Mouse (Mus musculus): Measurements from ENCODE around the gene Fam120a. TPM values are rescaled to one million over a fixed set of nuclear protein-coding genes. Genes with fewer than 3 reads are reported as not detected.

The Fam120a gene
- polyA plus RNA-seq, 1 experiment from 2014 or later, result 20.2 TPM

DNA sequence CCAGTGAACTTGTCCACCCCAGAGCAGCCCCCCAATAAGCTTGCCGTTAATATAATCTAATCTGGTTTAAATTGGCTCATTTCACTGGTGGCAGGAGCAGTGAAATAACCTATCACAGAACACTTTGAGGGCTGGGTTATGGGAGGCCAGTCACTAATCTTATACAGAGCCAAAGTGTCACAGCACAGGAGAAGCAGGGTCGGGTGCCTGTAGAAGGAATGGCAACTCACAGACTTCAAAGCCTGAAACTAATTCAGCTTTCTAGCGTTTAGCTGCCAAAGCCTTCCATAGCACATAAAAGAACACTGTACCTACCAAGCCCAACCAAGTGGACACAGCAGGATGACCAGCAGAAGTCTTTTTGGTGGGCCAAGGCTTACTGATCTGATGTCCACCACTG is 26.0 kb downstream of the Fam120a start:
- no peak for DNase-seq (ENCODE audit: low spot score)
- Histone ChIP-seq H3K9ac (ENCODE audit: low read length) (no peak overlapping the region), H3K9me3 (ENCODE audit: control insufficient read depth, low read length) (no peaks in the 10 kb centered on the region), H3K27me3 (ENCODE audit: control insufficient read depth, insufficient read depth, low read length) (no peaks in the 10 kb centered on the region), H3K36me3 (ENCODE audit: control insufficient read depth, insufficient read depth, low read length) (peaks cover 8% of the 10 kb centered on the region; the same call in 1 of the 2 replicates), H3K4me2 (ENCODE audit: low read depth, severe bottlenecking) (no peak overlapping the region), H3K27ac (replicated peaks; ENCODE audit: low read depth, low read length) (no peak overlapping the region), H3K4me3 (ENCODE audit: low read depth, low read length) (no peak overlapping the region), H3K4me1 (ENCODE audit: control insufficient read depth, insufficient read depth, low read length) (no peaks in the 10 kb centered on the region)
- no peak for ATAC-seq (ENCODE audit: insufficient number of reproducible peaks, low FRiP score, low TSS enrichment, low read depth)
- WGBS, result 37% methylated on average over 3 of the region's 3 CpGs

DNA sequence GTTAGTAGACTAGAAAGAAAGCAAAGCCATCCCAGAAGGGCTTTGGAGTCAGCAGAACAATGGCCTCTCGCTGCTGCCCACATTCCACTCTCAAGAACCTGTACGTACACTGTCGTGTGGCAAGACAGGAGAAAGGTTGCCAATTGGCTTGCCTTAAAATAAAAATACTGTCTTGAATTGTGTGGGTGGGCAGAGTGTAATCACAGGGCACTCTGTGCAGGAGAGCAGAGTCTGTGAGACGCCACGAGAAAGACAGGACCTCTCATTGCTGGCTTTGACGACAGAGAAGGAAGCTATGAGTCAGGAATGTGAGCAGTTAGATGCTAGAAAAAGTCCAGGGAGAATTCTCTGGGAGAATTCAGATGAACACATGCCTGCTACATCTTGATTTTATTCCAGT is 33.2 kb downstream of the Fam120a start:
- 85% methylated on average over 6 of the region's 6 CpGs for WGBS
- ATAC-seq (ENCODE audit: insufficient number of reproducible peaks, low FRiP score, low TSS enrichment, low read depth), result no peak

DNA sequence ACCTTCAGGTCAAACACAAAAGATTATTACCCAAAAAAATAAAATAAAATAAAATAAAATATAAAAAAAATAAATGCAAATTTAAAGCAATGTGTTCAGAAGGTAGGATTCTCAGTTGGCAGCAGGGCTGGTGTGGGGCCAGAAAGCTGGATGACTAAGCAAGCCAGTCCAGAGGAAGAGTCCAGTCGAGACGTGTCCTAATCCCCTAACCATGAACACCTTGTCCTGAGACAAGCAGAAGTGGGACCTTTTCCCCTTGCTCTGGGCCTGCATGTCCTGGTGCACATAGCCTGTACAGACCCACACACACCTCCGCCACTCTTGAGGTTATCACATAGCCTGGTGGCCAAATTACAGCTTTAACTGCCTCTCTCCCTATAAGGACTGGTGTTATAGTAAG is 35.1 kb downstream of the Fam120a start:
- 78% methylated on average over 3 of the region's 3 CpGs for WGBS

More for the DNA sequence above, 33.2 kb downstream of the Fam120a start:
- no peak overlapping the region for H3K27ac ChIP-seq (replicated peaks; ENCODE audit: low read depth, low read length)
- no peak overlapping the region for H3K9ac ChIP-seq (ENCODE audit: low read length)
- no peak overlapping the region for H3K4me3 ChIP-seq (ENCODE audit: low read depth, low read length)
- H3K4me1 ChIP-seq (ENCODE audit: control insufficient read depth, insufficient read depth, low read length), result no peaks in the 10 kb centered on the region
- no peak for DNase-seq (ENCODE audit: low spot score)
- peaks cover 7% of the 10 kb centered on the region; the same call in 1 of the 2 replicates for H3K36me3 ChIP-seq (ENCODE audit: control insufficient read depth, insufficient read depth, low read length)
- H3K4me2 ChIP-seq (ENCODE audit: low read depth, severe bottlenecking), result no peak overlapping the region
- H3K9me3 ChIP-seq (ENCODE audit: control insufficient read depth, low read length), result no peaks in the 10 kb centered on the region
- H3K27me3 ChIP-seq (ENCODE audit: control insufficient read depth, insufficient read depth, low read length), result no peaks in the 10 kb centered on the region

DNA sequence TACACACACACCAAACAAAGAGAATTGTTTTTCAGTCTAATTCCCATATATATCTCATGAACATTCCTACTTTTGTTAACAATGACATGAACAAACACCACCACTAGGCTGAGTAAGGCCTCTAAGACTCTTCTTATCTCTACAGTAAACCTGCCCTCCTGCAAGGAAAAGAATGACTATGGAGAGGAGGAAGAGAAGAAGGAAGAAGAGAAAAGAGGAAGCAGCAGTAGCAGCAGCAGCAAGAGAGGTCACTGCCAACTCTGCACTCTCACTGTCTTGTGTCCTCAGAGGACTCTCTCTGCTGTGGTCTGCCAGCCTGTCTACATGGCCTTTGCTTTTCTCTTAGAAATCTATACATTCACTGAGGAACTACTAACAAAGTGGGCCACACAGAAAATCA is 36.1 kb downstream of the Fam120a start:
- DNase-seq (ENCODE audit: low spot score) (no peak), ATAC-seq (ENCODE audit: insufficient number of reproducible peaks, low FRiP score, low TSS enrichment, low read depth) (no peak)
- no peaks in the 10 kb centered on the region for H3K4me1 ChIP-seq (ENCODE audit: control insufficient read depth, insufficient read depth, low read length)
- 0 out of 2 replicates have a peak overlapping the region, but pooled peaks have one; percentile 4 for H3K9ac ChIP-seq (ENCODE audit: low read length)
- no peak overlapping the region for H3K27ac ChIP-seq (replicated peaks; ENCODE audit: low read depth, low read length)
- H3K4me2 ChIP-seq (ENCODE audit: low read depth, severe bottlenecking), result no peak overlapping the region
- no peak overlapping the region for H3K4me3 ChIP-seq (ENCODE audit: low read depth, low read length)
- no peaks in the 10 kb centered on the region for H3K9me3 ChIP-seq (ENCODE audit: control insufficient read depth, low read length)
- no peaks in the 10 kb centered on the region for H3K27me3 ChIP-seq (ENCODE audit: control insufficient read depth, insufficient read depth, low read length)
- H3K36me3 ChIP-seq (ENCODE audit: control insufficient read depth, insufficient read depth, low read length), result peaks cover 13% of the 10 kb centered on the region; the same call in 1 of the 2 replicates

More for the DNA sequence above, 35.1 kb downstream of the Fam120a start:
- ATAC-seq (ENCODE audit: insufficient number of reproducible peaks, low FRiP score, low TSS enrichment, low read depth) (no peak), DNase-seq (ENCODE audit: low spot score) (no peak)
- H3K27ac ChIP-seq (replicated peaks; ENCODE audit: low read depth, low read length), result no peak overlapping the region
- no peaks in the 10 kb centered on the region for H3K4me1 ChIP-seq (ENCODE audit: control insufficient read depth, insufficient read depth, low read length)
- H3K9me3 ChIP-seq (ENCODE audit: control insufficient read depth, low read length), result no peaks in the 10 kb centered on the region
- no peak overlapping the region for H3K9ac ChIP-seq (ENCODE audit: low read length)
- H3K36me3 ChIP-seq (ENCODE audit: control insufficient read depth, insufficient read depth, low read length), result peaks cover 9% of the 10 kb centered on the region; the same call in 1 of the 2 replicates
- no peaks in the 10 kb centered on the region for H3K27me3 ChIP-seq (ENCODE audit: control insufficient read depth, insufficient read depth, low read length)
- no peak overlapping the region for H3K4me3 ChIP-seq (ENCODE audit: low read depth, low read length)
- H3K4me2 ChIP-seq (ENCODE audit: low read depth, severe bottlenecking), result no peak overlapping the region

DNA sequence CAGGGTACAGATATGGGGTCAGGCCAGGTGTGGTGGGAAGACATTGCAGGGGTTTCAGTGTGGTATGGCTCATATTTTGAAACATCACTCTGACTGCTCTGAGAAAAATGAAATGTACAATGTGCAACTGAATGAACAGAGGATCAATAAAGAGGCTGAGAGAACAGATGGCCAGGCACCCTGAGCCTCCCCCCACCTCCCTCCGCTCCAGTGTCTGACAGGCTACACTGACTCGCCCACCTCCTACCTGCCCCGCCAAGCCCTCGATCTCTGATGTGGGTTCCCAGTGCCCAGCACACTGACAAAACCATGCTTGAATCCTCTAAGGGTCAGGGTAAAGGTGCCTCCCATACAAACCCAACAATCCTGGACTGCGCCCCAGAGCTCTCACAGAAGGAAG is 36.6 kb downstream of the Fam120a start:
- ATAC-seq (ENCODE audit: insufficient number of reproducible peaks, low FRiP score, low TSS enrichment, low read depth), result no peak
- Histone ChIP-seq H3K4me2 (ENCODE audit: low read depth, severe bottlenecking) (no peak overlapping the region), H3K9ac (ENCODE audit: low read length) (no peak overlapping the region), H3K9me3 (ENCODE audit: control insufficient read depth, low read length) (no peaks in the 10 kb centered on the region), H3K4me3 (ENCODE audit: low read depth, low read length) (no peak overlapping the region), H3K27ac (replicated peaks; ENCODE audit: low read depth, low read length) (no peak overlapping the region), H3K36me3 (ENCODE audit: control insufficient read depth, insufficient read depth, low read length) (peaks cover 13% of the 10 kb centered on the region; the same call in 1 of the 2 replicates), H3K27me3 (ENCODE audit: control insufficient read depth, insufficient read depth, low read length) (no peaks in the 10 kb centered on the region), H3K4me1 (ENCODE audit: control insufficient read depth, insufficient read depth, low read length) (no peaks in the 10 kb centered on the region)
- 99% methylated on average over 5 of the region's 5 CpGs for WGBS
- no peak for DNase-seq (ENCODE audit: low spot score)

DNA sequence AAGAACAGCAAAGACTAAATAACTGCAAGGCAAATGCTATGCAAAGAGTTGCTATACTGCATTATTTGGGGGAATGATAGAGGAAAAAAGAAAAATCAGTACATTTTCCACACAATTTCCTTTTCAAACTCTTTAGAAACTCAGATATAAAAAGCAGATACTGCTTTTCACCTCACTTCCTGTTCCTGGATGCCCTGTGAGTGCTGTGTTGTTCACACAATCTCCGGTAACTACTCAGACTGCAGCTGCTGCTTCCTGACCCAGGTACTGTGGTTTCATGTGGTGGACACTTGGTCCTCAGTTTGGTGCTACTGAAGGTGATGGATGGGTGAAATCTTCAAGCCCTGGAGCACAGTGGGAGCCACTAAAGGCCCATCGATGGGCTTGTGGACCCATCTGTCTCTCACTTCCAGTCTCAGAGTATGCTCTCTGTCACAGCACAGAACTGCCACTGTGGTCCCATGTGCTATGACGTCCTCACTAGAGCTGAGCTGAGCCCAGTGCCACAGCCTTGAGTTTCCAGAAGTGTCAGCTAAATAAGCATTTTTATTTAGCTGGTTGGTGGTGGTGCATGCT is 38.2 kb downstream of the Fam120a start:
- DNase-seq (ENCODE audit: low spot score), result no peak

DNA sequence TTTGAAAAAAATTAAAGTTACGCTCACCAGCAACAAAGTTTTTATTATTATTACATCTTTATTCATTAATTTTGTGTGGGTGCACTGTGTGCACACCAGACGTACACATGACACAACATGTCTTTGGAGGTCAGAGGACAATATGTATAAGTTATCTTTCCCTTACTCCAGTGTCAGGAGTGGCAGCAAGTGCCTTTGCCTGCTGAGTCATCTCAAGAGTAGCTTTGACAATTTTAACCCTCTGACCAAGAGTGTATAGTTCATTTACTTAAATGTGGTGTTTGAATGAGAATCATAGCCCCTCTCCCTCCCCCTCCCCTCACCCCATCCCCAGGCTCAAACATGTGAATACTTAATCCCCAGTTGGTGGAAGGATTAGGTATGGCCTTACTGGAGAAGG is 40.2 kb downstream of the Fam120a start:
- ATAC-seq (ENCODE audit: insufficient number of reproducible peaks, low FRiP score, low TSS enrichment, low read depth), result no peak
- peaks cover 9% of the 10 kb centered on the region; the same call in 1 of the 2 replicates for H3K36me3 ChIP-seq (ENCODE audit: control insufficient read depth, insufficient read depth, low read length)
- no peak overlapping the region for H3K4me3 ChIP-seq (ENCODE audit: low read depth, low read length)
- H3K4me1 ChIP-seq (ENCODE audit: control insufficient read depth, insufficient read depth, low read length), result no peaks in the 10 kb centered on the region
- no peak overlapping the region for H3K9ac ChIP-seq (ENCODE audit: low read length)
- no peak overlapping the region for H3K4me2 ChIP-seq (ENCODE audit: low read depth, severe bottlenecking)
- no peak overlapping the region for H3K27ac ChIP-seq (replicated peaks; ENCODE audit: low read depth, low read length)
- 96% methylated on average over 2 of the region's 2 CpGs for WGBS
- no peaks in the 10 kb centered on the region for H3K9me3 ChIP-seq (ENCODE audit: control insufficient read depth, low read length)
- no peak for DNase-seq (ENCODE audit: low spot score)
- no peaks in the 10 kb centered on the region for H3K27me3 ChIP-seq (ENCODE audit: control insufficient read depth, insufficient read depth, low read length)

More for the DNA sequence above, 38.2 kb downstream of the Fam120a start:
- Histone ChIP-seq H3K9ac (ENCODE audit: low read length) (no peak overlapping the region), H3K4me3 (ENCODE audit: low read depth, low read length) (no peak overlapping the region), H3K4me1 (ENCODE audit: control insufficient read depth, insufficient read depth, low read length) (no peaks in the 10 kb centered on the region), H3K4me2 (ENCODE audit: low read depth, severe bottlenecking) (no peak overlapping the region), H3K27me3 (ENCODE audit: control insufficient read depth, insufficient read depth, low read length) (no peaks in the 10 kb centered on the region), H3K9me3 (ENCODE audit: control insufficient read depth, low read length) (no peaks in the 10 kb centered on the region), H3K27ac (replicated peaks; ENCODE audit: low read depth, low read length) (no peak overlapping the region), H3K36me3 (ENCODE audit: control insufficient read depth, insufficient read depth, low read length) (peaks cover 13% of the 10 kb centered on the region; the same call in 1 of the 2 replicates)
- 94% methylated on average over 3 of the region's 3 CpGs for WGBS
- no peak for ATAC-seq (ENCODE audit: insufficient number of reproducible peaks, low FRiP score, low TSS enrichment, low read depth)

DNA sequence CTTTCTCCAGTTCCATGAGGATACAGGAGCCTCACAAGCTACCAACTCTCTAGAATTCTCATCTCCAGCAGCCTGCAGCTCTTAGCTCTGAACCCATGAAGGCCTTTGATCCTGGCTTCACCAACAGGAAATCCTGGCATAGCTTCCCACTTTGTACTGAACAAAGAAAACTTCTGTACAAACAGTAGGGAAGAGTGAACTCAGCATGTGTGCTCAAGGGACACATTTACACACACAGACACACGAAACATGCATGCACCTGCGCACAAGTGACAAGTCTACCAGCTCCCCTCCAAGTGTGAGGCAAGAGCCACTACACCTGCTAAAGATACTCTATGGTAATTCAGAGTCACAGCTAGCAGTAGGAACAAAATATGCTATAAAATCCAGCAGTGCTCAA is 45.1 kb downstream of the Fam120a start:
- ATAC-seq (ENCODE audit: insufficient number of reproducible peaks, low FRiP score, low TSS enrichment, low read depth), result no peak
- Histone ChIP-seq H3K9me3 (ENCODE audit: control insufficient read depth, low read length) (no peaks in the 10 kb centered on the region), H3K36me3 (ENCODE audit: control insufficient read depth, insufficient read depth, low read length) (peaks cover 17% of the 10 kb centered on the region; the same call in 1 of the 2 replicates), H3K9ac (ENCODE audit: low read length) (no peak overlapping the region), H3K27me3 (ENCODE audit: control insufficient read depth, insufficient read depth, low read length) (no peaks in the 10 kb centered on the region), H3K4me3 (ENCODE audit: low read depth, low read length) (no peak overlapping the region), H3K4me2 (ENCODE audit: low read depth, severe bottlenecking) (no peak overlapping the region), H3K4me1 (ENCODE audit: control insufficient read depth, insufficient read depth, low read length) (no peaks in the 10 kb centered on the region), H3K27ac (replicated peaks; ENCODE audit: low read depth, low read length) (no peak overlapping the region)
- DNase-seq (ENCODE audit: low spot score), result no peak
- WGBS, result 92% methylated on average over 2 of the region's 2 CpGs

DNA sequence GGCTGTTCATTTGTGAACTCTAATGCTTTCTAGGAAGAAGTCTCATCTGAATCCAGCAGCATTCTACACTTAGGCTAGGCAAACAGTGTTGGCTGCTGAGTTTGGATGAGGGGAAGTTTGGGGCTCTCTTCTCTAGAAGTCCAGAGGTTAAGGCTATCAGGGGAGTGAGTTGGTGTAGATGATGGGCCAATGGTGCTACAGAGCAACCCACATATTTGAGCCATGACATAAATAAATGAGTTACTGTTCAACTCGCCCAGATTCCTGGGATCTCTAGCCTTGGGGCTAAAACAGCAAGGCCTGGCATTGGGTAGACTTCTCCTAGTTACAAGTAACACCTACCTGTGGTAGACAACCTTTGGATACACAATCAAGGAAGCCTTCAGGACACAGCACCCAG is 46.6 kb downstream of the Fam120a start:
- ATAC-seq (ENCODE audit: insufficient number of reproducible peaks, low FRiP score, low TSS enrichment, low read depth) (no peak), DNase-seq (ENCODE audit: low spot score) (no peak)
- Histone ChIP-seq H3K9ac (ENCODE audit: low read length) (no peak overlapping the region), H3K4me3 (ENCODE audit: low read depth, low read length) (no peak overlapping the region), H3K9me3 (ENCODE audit: control insufficient read depth, low read length) (no peaks in the 10 kb centered on the region), H3K27ac (replicated peaks; ENCODE audit: low read depth, low read length) (no peak overlapping the region), H3K27me3 (ENCODE audit: control insufficient read depth, insufficient read depth, low read length) (no peaks in the 10 kb centered on the region), H3K4me2 (ENCODE audit: low read depth, severe bottlenecking) (no peak overlapping the region), H3K36me3 (ENCODE audit: control insufficient read depth, insufficient read depth, low read length) (peaks cover 14% of the 10 kb centered on the region), H3K4me1 (ENCODE audit: control insufficient read depth, insufficient read depth, low read length) (no peaks in the 10 kb centered on the region)
- 83% methylated on average over 1 of the region's 1 CpGs for WGBS
